Mouse (Mus musculus) olfactory bulb, adult 2 months (tissue): Measurements from ENCODE around the gene Igsf9b. TPM values are rescaled to one million over a fixed set of nuclear protein-coding genes. Genes with fewer than 3 reads are reported as not detected.

ENCODE experiments used
- H3K27ac ChIP-seq: fragments of 200-500 bp; 2 replicates; pipeline ENCODE4 v1.5.1; 2012; ENCODE audit warnings: low read depth, low read length; ENCODE audit not compliant: insufficient read depth
- H3K4me1 ChIP-seq: fragments of 200-500 bp; 2 replicates; pipeline ENCODE4 v1.6.1; 2012; ENCODE audit warnings: low read length; ENCODE audit not compliant: control insufficient read depth, insufficient read depth
- H3K4me3 ChIP-seq: fragments of 200-500 bp; 2 replicates; pipeline ENCODE4 v1.5.1; 2012; ENCODE audit warnings: mild to moderate bottlenecking, low read depth, low read length, moderate library complexity; ENCODE audit not compliant: insufficient read depth
- CTCF ChIP-seq: fragments of 200-500 bp; IDR thresholded peaks from 2 replicates; pipeline ENCODE4 v1.5.1; 2012; ENCODE audit warnings: low read depth, mild to moderate bottlenecking, low read length, moderate library complexity; ENCODE audit not compliant: insufficient read depth
- POLR2A ChIP-seq: fragments of 200-500 bp; IDR thresholded peaks from 2 replicates; pipeline ENCODE4 v1.6.1; 2012; ENCODE audit warnings: mild to moderate bottlenecking, low read depth, low read length, moderate library complexity; ENCODE audit not compliant: insufficient read depth
- WGBS: fragments of 180-500 bp; shearing (Covaris S2); methylation state at CpG from one replicate; pipeline ENCODE4 v1.1.7; 2018; 5-methylcytosine and 5-hydroxymethylcytosine counted together
- polyA plus RNA-seq: library from polyadenylated mRNA; stranded (reverse); fragments of >200 nt; gene quantifications from 2 replicates; pipeline ENCODE4 v1.2.4, GENCODE M21; 2012; ENCODE audit warnings: low replicate concordance; ENCODE audit not compliant: missing spikeins, insufficient read depth, insufficient read length

Gene Igsf9b
- polyA plus RNA-seq, 1 experiment = not detected

DNA sequence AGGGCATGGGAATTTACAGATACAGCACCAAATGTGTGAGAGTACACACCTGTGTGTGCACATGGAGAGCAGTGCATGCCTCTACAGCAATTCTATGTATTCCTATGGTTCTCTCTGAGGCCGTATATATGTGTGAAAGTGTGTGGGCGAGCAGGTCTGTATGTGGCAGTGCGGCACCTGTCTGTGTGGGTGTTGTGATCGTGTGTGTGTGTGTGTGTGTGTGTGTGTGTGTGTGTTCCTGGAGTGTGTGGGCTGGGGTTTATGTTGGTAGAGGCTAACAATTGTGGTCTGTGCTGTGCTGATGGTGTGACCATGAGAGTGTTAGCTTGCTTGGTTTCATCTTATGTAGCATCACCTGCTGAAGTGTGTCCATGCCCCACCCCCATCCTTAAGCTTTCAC is 12.1 kb upstream of the Igsf9b start:
- no peak for TF ChIP-seq POLR2A
- no peak for TF ChIP-seq CTCF
- Histone ChIP-seq H3K4me1 (peaks cover 17% of the 10 kb centered on the region), H3K27ac (no peak overlapping the region), H3K4me3 (no peak overlapping the region)
- whole genome bisulfite sequencing = 54% methylated on average over 4 of the region's 4 CpGs

DNA sequence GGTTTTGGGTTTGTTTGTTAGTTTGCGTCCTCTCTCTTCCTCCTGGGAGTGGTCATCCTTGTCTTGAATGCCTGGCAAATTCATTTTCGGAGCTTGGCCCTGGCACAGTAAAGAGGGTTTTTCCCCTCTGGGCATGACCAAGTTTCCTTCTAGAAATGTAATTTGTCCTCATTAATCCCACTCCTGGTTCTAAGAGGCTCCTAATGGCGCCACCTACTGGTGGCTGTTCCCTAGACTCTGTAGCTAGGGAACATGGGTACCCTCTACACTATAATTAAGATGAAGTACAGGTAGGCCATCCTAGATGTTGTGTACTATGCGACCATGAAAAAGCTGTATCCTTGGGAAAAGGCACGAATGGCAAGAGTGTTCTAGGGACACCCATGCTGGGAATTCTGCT is 11.6 kb upstream of the Igsf9b start:
- peaks cover 17% of the 10 kb centered on the region for H3K4me1 ChIP-seq
- TF ChIP-seq CTCF = no peak
- TF ChIP-seq POLR2A = no peak
- no peak overlapping the region for H3K27ac ChIP-seq
- 43% methylated on average over 5 of the region's 5 CpGs for WGBS
- no peak overlapping the region for H3K4me3 ChIP-seq

DNA sequence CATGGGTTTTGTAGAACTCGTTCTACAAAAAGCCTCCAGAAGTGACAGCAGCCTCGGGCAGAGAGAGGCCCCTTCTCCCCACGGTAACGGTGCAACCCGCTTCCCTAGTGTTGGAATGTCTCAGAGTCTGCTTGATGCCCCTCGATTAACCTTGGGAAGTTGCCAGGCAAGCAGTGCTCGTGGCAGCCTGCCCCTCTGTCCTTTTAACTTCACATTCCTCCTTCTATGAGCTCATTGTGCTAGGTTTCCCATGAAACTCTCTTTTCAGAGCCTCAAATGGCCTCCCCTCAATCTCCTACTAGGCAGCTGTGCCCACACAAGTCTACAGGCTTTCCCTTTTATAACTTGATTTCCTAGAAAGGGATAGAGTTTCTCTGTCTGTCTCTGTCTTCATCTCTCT is 10.6 kb upstream of the Igsf9b start:
- Histone ChIP-seq H3K27ac (no peak overlapping the region), H3K4me1 (peaks cover 17% of the 10 kb centered on the region), H3K4me3 (no peak overlapping the region)
- TF ChIP-seq CTCF (no peak), POLR2A (no peak)
- WGBS = 51% methylated on average over 7 of the region's 7 CpGs

DNA sequence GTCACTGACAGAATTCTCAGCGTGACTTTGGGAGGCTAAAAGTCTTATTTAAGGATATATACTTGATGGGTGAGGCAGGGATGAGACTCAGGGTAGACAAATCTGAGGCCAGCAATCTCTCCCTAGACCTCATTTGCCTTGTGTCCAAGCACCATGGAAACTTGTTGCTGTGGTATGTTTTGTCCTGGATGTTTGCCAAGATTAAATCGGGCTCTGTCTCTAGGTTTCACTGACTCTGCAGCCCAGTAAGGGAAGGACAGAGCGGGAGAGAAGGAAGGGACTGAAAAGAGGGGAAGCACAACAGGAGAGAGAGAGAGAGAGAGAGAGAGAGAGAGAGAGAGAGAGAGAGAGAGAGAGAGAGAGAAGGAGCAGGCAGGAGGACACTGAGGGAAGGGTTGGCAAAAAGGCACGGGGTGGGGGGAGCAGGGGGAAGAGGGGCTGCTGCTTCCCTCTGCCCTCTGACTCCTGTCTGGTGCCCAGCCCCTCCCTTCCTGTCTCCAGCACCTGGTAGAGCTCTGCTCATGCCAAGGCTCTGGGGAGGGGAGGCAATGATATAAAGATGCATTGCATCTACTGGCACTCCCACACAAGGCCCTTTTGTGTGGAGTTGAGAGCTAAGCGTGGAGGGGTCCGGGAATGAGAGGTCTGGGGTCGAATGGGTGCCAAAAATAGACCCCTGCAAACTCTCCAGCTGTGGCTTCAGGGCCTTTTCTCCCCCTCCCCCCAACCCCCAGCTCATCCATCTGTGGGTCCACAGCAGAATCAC is 9.3 kb upstream of the Igsf9b start:
- no peak overlapping the region for H3K27ac ChIP-seq
- H3K4me1 ChIP-seq = peaks cover 17% of the 10 kb centered on the region
- H3K4me3 ChIP-seq = no peak overlapping the region
- 29% methylated on average over 7 of the region's 7 CpGs for WGBS
- TF ChIP-seq CTCF = no peak
- no peak for TF ChIP-seq POLR2A

DNA sequence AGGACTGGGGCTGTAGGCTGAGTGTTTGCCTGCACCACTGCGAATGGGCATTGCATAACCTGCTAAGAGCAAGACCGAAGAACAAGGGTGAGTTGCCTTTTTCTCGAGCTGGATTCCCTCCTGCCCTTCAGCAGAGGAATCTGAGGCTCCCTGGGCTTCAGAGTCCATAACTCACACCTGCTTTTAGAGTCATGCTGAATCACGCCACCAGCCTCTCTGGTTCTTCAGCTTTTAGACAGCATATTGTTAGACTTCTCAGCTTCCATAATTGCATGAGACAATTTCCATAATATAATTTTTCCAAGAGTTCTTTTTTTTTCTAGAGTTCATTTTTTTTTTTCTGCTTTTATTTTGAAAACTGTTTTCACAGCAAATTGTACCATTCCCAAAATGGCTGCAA is 4.6 kb upstream of the Igsf9b start:
- Histone ChIP-seq H3K4me1 (peaks cover 11% of the 10 kb centered on the region; the same call in 1 of the 2 replicates), H3K27ac (no peak overlapping the region), H3K4me3 (no peak overlapping the region)
- WGBS = 85% methylated on average over 4 of the region's 4 CpGs
- TF ChIP-seq CTCF (no peak), POLR2A (no peak)

- TF ChIP-seq POLR2A (no peak; the same call in 1 of the 2 replicates), CTCF (no peak)
- Histone ChIP-seq H3K4me1 (peaks cover 39% of the 10 kb centered on the region), H3K4me3 (peak overlapping the region; percentile 92), H3K27ac (peak overlapping the region; percentile 70)
- WGBS = under 1% methylated on average over 68 of the region's 68 CpGs
Measured at GRCm38 (mm10) chr9:27299286-27300187, 533 bp downstream of the Igsf9b start.

DNA sequence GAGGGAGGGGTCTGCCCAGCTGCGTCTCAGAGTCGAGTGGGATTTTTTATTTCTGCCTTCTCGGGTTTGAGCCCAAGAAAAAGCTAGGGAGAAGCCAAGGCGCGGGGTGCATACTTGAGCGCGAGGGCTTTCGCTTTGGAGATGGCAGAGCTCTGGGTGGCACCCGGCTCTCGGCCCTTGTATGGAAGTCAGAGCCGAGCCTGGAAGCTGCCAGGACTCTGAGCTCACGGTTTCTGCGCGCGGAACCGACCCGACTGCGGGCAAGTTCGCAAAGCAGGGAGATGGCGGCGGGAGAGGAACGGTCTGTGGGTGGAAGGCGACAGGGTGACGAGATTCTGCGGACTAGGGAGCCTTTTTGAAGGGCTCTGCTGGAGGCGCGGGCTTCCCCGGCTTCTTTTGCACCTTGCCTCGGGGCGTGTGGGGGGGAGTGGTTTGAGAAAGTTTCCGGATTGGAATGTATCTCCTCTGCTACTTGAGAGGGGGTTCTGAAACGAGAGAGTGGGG is 1.2 kb downstream of the Igsf9b start:
- Histone ChIP-seq H3K4me3 (peak overlapping the region; percentile 92), H3K4me1 (peaks cover 44% of the 10 kb centered on the region), H3K27ac (0 out of 2 replicates have a peak overlapping the region, but pooled peaks have one; percentile 1)
- 2% methylated on average over 32 of the region's 32 CpGs for WGBS
- no peak for TF ChIP-seq POLR2A
- TF ChIP-seq CTCF = no peak

- H3K4me3 ChIP-seq = peak overlapping the region; percentile 92
- WGBS = 24% methylated on average over 4 of the region's 4 CpGs
- 0 out of 2 replicates have a peak overlapping the region, but pooled peaks have one; percentile 1 for H3K27ac ChIP-seq
- no peak for TF ChIP-seq CTCF
- TF ChIP-seq POLR2A = no peak
- peaks cover 49% of the 10 kb centered on the region for H3K4me1 ChIP-seq
Measured at GRCm38 (mm10) chr9:27300698-27301097, 1.7 kb downstream of the Igsf9b start.

- WGBS = 76% methylated on average over 5 of the region's 5 CpGs
- Histone ChIP-seq H3K4me3 (peak overlapping the region; percentile 9; the same call in 1 of the 2 replicates), H3K4me1 (peaks cover 52% of the 10 kb centered on the region), H3K27ac (0 out of 2 replicates have a peak overlapping the region, but pooled peaks have one; percentile 15)
- TF ChIP-seq POLR2A (no peak), CTCF (no peak)
Measured at GRCm38 (mm10) chr9:27301486-27301885, 2.5 kb downstream of the Igsf9b start.
